Comparison of ENCODE assay signal across 25 mouse cellular contexts in genomic region chr17:10627476-10627875, GRCm38 (mm10).
A peak's percentile ranks its signal among the peaks of the same experiment; 100 is the strongest.
DNase-seq lines count a peak whose midpoint lies in the region; ATAC-seq and TF ChIP-seq lines count a peak whose summit lies in the region.
"Had no signal": no experiment of that assay in that cellular context is flagged by ENCODE, and none has a peak within 500 bp of the region (broad histone marks: within the 10 kb centered on the region; RNA-seq: fewer than 3 reads in every experiment).

No protein-coding gene starts in this region.

- no peaks in the 10 kb centered on the region for H3K9me3 ChIP-seq in hindbrain, postnatal 0 days (ENCODE audit: low read length)
- H3K9me3 ChIP-seq in hindbrain, embryonic 11.5 days (ENCODE audit: control insufficient read depth, low read length), result no peaks in the 10 kb centered on the region
- H3K9me3 ChIP-seq in midbrain, embryonic 14.5 days (ENCODE audit: control insufficient read depth, low read length), result no peaks in the 10 kb centered on the region
- no peaks in the 10 kb centered on the region for H3K9me3 ChIP-seq in midbrain, embryonic 10.5 days (replicated peaks)
- H3K9me3 ChIP-seq: embryonic facial prominence, embryonic 10.5 days; embryonic facial prominence, embryonic 13.5 days; forebrain, embryonic 12.5 days; forebrain, embryonic 15.5 days; G1E; hindbrain, embryonic 10.5 days had no signal

- TF ChIP-seq CTCF in hindbrain, postnatal 0 days (IDR thresholded peaks at IDR 0.05; ENCODE audit: low read depth), result no peak

- ATAC-seq in hindbrain, postnatal 0 days, result no peak
- ATAC-seq in hindbrain, embryonic 11.5 days (ENCODE audit: low FRiP score), result no peak
- ATAC-seq in midbrain, embryonic 14.5 days (ENCODE audit: low FRiP score, low TSS enrichment), result no peak
- ATAC-seq: forebrain, embryonic 15.5 days had no signal

- H3K9ac ChIP-seq in hindbrain, postnatal 0 days (replicated peaks; ENCODE audit: low read length), result no peak overlapping the region
- H3K9ac ChIP-seq in hindbrain, embryonic 11.5 days (ENCODE audit: low read depth, low read length), result no peak overlapping the region
- H3K9ac ChIP-seq in midbrain, embryonic 14.5 days (replicated peaks; ENCODE audit: low read length), result no peak overlapping the region
- H3K9ac ChIP-seq: embryonic facial prominence, embryonic 13.5 days; forebrain, embryonic 12.5 days; forebrain, embryonic 15.5 days; hindbrain, embryonic 14.5 days had no signal

- H3K36me3 ChIP-seq in hindbrain, postnatal 0 days (ENCODE audit: insufficient read depth, low read length), result no peaks in the 10 kb centered on the region
- no peaks in the 10 kb centered on the region for H3K36me3 ChIP-seq in hindbrain, embryonic 11.5 days (ENCODE audit: control insufficient read depth, insufficient read depth, low read length)
- H3K36me3 ChIP-seq in midbrain, embryonic 14.5 days (ENCODE audit: control insufficient read depth, insufficient read depth, low read length), result no peaks in the 10 kb centered on the region
- no peaks in the 10 kb centered on the region for H3K36me3 ChIP-seq in midbrain, embryonic 10.5 days
- H3K36me3 ChIP-seq: embryonic facial prominence, embryonic 10.5 days; embryonic facial prominence, embryonic 13.5 days; forebrain, embryonic 12.5 days; forebrain, embryonic 15.5 days; G1E; hindbrain, embryonic 10.5 days had no signal

- H3K27me3 ChIP-seq in hindbrain, postnatal 0 days (ENCODE audit: insufficient read depth, low read length), result no peaks in the 10 kb centered on the region
- no peaks in the 10 kb centered on the region for H3K27me3 ChIP-seq in hindbrain, embryonic 11.5 days (ENCODE audit: control insufficient read depth, insufficient read depth, low read length)
- H3K27me3 ChIP-seq in midbrain, embryonic 14.5 days (ENCODE audit: control insufficient read depth, insufficient read depth, low read length), result no peaks in the 10 kb centered on the region
- H3K27me3 ChIP-seq in midbrain, embryonic 10.5 days (ENCODE audit: low read depth, poor library complexity, severe bottlenecking), result no peaks in the 10 kb centered on the region
- H3K27me3 ChIP-seq: CH12.LX; forebrain, embryonic 15.5 days had no signal

- DNase-seq in hindbrain, postnatal 0 days (ENCODE audit: low spot score), result peak; percentile 52
- no peak for DNase-seq in hindbrain, embryonic 11.5 days (ENCODE audit: low spot score)
- DNase-seq in midbrain, embryonic 14.5 days, result peak; percentile 50
- DNase-seq in midbrain, embryonic 10.5 days (ENCODE audit: low spot score), result no peak
- peak; percentile 12 for DNase-seq in Muller cell, postnatal 12 days (ENCODE audit: inconsistent ontology term)
- peak; percentile 9 for DNase-seq in forelimb bud, embryonic 11.5 days (ENCODE audit: low read depth, low spot score)
- no peak for DNase-seq in natural killer cell, adult 2 months (ENCODE audit: low spot score in 2 of 2)
- DNase-seq: adrenal gland, adult 2 months; adrenal gland, postnatal 14 days; B cell, adult 2 months; cerebellum, adult 11-12 months; cerebellum, adult 8-10 months; embryo, embryonic 11 days; gastrocnemius, postnatal 10 days; gastrocnemius, postnatal 36 days had no signal

- WGBS in hindbrain, postnatal 0 days, result 47% methylated on average over 2 of the region's 2 CpGs
- WGBS in hindbrain, embryonic 11.5 days, result 58% methylated on average over 2 of the region's 2 CpGs
- WGBS in midbrain, embryonic 14.5 days, result 59% methylated on average over 2 of the region's 2 CpGs
- 77% methylated on average over 2 of the region's 2 CpGs for WGBS in midbrain, embryonic 10.5 days

- H3K27ac ChIP-seq in hindbrain, postnatal 0 days, result no peak overlapping the region
- H3K27ac ChIP-seq in hindbrain, embryonic 11.5 days (ENCODE audit: low read depth, low read length), result no peak overlapping the region
- H3K27ac ChIP-seq in midbrain, embryonic 14.5 days (replicated peaks; ENCODE audit: low read depth, low read length), result no peak overlapping the region
- no peak overlapping the region for H3K27ac ChIP-seq in midbrain, embryonic 10.5 days (replicated peaks)
- H3K27ac ChIP-seq: embryonic facial prominence, embryonic 10.5 days; embryonic facial prominence, embryonic 13.5 days; forebrain, embryonic 12.5 days; forebrain, embryonic 15.5 days; hindbrain, embryonic 10.5 days; hindbrain, embryonic 14.5 days had no signal

- no peak overlapping the region for H3K4me2 ChIP-seq in hindbrain, postnatal 0 days (ENCODE audit: low read depth, low read length)
- no peak overlapping the region for H3K4me2 ChIP-seq in hindbrain, embryonic 11.5 days (replicated peaks; ENCODE audit: low read depth, low read length)
- H3K4me2 ChIP-seq in midbrain, embryonic 14.5 days (ENCODE audit: low read length), result no peak overlapping the region
- H3K4me2 ChIP-seq: embryonic facial prominence, embryonic 13.5 days; forebrain, embryonic 12.5 days; forebrain, embryonic 15.5 days; heart, embryonic 11.5 days; hindbrain, embryonic 14.5 days had no signal

- H3K4me3 ChIP-seq in hindbrain, postnatal 0 days (ENCODE audit: low read length), result no peak overlapping the region
- no peak overlapping the region for H3K4me3 ChIP-seq in hindbrain, embryonic 11.5 days (ENCODE audit: low read depth, low read length)
- H3K4me3 ChIP-seq in midbrain, embryonic 14.5 days (replicated peaks; ENCODE audit: low read depth, low read length), result no peak overlapping the region
- H3K4me3 ChIP-seq in midbrain, embryonic 10.5 days, result no peak overlapping the region
- H3K4me3 ChIP-seq: embryonic facial prominence, embryonic 10.5 days; embryonic facial prominence, embryonic 13.5 days; erythroblast, embryonic 14.5 days; forebrain, embryonic 12.5 days; forebrain, embryonic 15.5 days; hindbrain, embryonic 10.5 days had no signal

- no peaks in the 10 kb centered on the region; the same call in none of the 2 replicates for H3K4me1 ChIP-seq in hindbrain, postnatal 0 days (ENCODE audit: insufficient read depth, low read length)
- H3K4me1 ChIP-seq in hindbrain, embryonic 11.5 days (replicated peaks; ENCODE audit: control insufficient read depth, insufficient read depth, low read length), result no peaks in the 10 kb centered on the region; the same call in 1 of the 2 replicates
- H3K4me1 ChIP-seq in midbrain, embryonic 14.5 days (ENCODE audit: control insufficient read depth, insufficient read depth, low read length), result peaks cover 10% of the 10 kb centered on the region
- peaks cover 31% of the 10 kb centered on the region for H3K4me1 ChIP-seq in midbrain, embryonic 10.5 days
- H3K4me1 ChIP-seq: embryonic facial prominence, embryonic 13.5 days had no signal

Comparison
In these comparisons a context has a peak if more than half of its experiments do, and no peak if none do; other contexts are left out.
1. DNase-seq: peak in hindbrain, postnatal 0 days (single experiment), midbrain, embryonic 14.5 days (single experiment), Muller cell, postnatal 12 days (single experiment) and forelimb bud, embryonic 11.5 days (single experiment); none in hindbrain, embryonic 11.5 days (single experiment), midbrain, embryonic 10.5 days (single experiment) and natural killer cell, adult 2 months (0 of 2).